Mouse (Mus musculus) T-helper 17 cell (primary cell): ENCODE measurements around the gene Rnft1.
"Not testable (repeated sequence)": the region's sequence is repeated elsewhere in the genome, so short reads cannot be mapped to it uniquely, and the experiment has no call there.

Source experiments
- in situ Hi-C, 2 experiments: fragments of 300-600 bp; cut with MboI, MseI; formaldehyde crosslinking; loops; 1 replicate in 1 of 2; 2 replicates in 1 of 2; pipeline ENCODE4 v1.15.1; 2025; ENCODE audit warnings: high pct_unique_total_duplicates in 2 of 2

Gene Rnft1

GRCm38 (mm10) chr11:86484101-86484868 lies at the start of gene Rnft1:
TSS of gene Rnft1 (plus strand) at chr11:86484657.
- in situ Hi-C loops: no loop called here

DNA sequence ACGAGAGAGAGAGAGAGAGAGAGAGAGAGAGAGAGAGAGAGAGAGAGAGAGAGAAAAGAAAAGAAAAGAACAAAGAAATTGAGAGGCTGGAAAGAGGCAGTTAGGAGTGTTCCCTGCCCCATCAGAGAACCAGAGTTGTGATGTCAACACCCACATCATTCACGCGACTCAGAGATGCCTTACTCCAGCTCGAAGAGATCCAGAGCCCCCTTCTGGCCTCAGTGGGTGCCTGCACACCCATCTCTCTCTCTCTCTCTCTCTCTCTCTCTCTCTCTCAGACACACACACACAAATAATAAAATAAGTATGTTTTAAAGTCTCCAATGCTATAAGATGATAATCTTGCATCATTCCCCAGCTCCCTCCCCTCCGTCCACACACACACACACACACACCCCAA lies 47.6 kb upstream of the Rnft1 start:
- in situ Hi-C loops: loop anchor here (5.0 to 10.0 kb wide), 2 partner anchors 55 to 132 kb away; no protein-coding TSS in a partner anchor

GRCm38 (mm10) chr11:86438261-86438660 lies 46.2 kb upstream of the Rnft1 start:
- in situ Hi-C loops: loop anchor here (5.0 to 10.0 kb wide), 2 partner anchors 56 to 133 kb away; no protein-coding TSS in a partner anchor

- in situ Hi-C loops: loop anchor here in 1 of 2 experiments (10.0 kb wide), 1 partner anchor 584 kb away; no protein-coding TSS in a partner anchor
Observed at GRCm38 (mm10) chr11:86440791-86441190, 43.7 kb upstream of the Rnft1 start.

- in situ Hi-C loops: loop anchor here in 1 of 2 experiments (5.0 kb wide), 1 partner anchor 602 kb away; the partner anchor contains the start of gene Gm11444
Observed at GRCm38 (mm10) chr11:86453991-86454390, 30.5 kb upstream of the Rnft1 start.

DNA sequence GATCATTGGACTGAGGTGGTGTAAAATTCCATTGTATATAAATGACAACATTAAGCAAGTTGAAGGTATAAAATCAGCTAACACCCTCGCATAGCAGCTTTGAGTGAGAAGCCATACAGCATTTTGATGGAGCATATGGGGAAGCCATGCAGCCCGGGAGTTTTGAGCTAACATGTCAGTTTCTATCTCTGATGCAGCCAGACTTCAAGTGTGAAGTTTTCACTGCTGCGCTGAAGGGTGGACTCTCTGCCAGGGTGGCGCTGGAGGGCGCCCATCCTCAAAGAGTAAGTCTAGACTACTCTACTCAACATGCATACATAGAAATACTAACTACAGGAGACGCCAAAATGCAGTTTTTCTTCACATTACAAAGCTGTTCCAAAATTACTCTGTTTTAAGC lies 26.9 kb upstream of the Rnft1 start:
- in situ Hi-C loops: no loop called here

- in situ Hi-C loops: no loop called here
Observed at GRCm38 (mm10) chr11:86458866-86459265, 25.6 kb upstream of the Rnft1 start.

DNA sequence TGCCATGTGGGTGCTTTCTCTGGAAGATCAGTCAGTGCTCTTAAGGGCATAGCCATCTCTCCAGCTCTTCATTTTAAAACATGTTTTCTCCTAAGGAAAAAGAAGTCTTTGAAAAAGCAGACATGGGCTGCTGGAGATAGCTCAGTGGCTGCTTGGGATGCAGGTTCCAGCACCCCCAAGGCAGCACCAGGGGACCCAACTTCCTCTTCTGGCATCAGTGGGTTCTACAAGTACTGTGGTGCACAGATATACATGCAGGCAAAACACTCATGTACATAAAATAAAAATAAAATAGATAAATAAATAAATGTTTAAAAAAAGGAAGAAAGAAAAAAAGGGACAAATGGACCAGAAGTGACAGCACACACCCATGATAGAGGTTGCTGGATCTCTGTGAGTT lies 21.9 kb upstream of the Rnft1 start:
- in situ Hi-C loops: no loop called here

DNA sequence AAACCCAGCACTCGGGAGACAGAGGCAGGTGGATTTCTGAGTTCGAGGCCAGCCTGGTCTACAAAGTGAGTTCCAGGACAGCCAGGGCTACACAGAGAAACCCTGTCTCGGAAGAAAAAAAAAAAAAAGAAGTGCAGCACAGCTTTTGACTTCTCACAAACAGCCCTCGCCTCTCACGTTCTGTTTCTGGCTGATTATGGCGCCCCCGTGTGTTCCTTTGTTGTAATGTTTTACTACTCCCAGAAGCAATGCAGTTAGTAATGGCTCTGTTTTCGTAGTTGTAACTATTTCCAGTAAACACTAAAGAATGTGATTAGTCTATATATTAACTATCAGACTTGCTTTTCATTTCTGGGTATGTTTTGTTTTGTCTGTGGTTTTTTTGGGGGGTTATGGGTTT lies 20.2 kb upstream of the Rnft1 start:
- in situ Hi-C loops: not testable (repeated sequence)

- in situ Hi-C loops: no loop called here
Observed at GRCm38 (mm10) chr11:86468345-86468744, 16.1 kb upstream of the Rnft1 start.

- in situ Hi-C loops: no loop called here
Observed at GRCm38 (mm10) chr11:86468971-86469370, 15.5 kb upstream of the Rnft1 start.

- in situ Hi-C loops: no loop called here
Observed at GRCm38 (mm10) chr11:86471785-86472184, 12.7 kb upstream of the Rnft1 start.

DNA sequence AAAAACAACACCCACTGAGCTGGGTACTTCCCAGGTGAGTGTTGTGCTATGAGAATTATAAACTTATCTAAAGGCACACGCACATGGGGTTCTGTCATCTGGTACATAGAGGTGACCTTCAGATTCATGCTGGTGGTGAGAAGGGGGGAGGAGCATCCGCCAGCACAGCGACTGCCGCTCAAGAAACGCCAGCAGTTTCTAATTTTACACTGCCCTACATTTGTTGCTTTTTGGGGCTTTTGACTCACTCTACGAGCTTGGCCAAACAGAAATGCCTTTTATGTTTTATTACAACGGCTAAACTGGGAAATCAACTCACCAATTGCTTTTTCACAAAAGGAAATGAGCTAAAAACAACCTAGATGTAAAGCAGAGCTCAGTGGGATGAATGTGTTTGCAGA lies 11.7 kb upstream of the Rnft1 start:
- in situ Hi-C loops: no loop called here

DNA sequence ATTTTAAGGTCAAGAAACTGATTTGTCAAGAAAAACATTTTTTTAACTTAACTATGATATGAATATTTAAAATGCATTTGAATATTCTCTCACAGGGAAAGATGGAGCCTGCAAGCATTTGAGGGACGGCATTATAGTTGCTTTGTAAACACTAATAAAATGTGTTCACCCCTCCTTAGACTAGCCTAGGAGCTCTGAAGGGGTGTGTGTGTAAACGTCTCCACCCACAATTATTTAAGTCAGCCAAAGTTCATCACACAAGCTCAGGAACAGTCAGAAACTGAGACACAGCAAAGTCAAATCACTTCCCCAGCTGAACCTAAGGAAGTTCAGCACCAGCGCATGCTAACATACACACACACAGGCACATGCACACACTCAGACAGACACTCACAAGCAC lies 10.9 kb upstream of the Rnft1 start:
- in situ Hi-C loops: no loop called here

DNA sequence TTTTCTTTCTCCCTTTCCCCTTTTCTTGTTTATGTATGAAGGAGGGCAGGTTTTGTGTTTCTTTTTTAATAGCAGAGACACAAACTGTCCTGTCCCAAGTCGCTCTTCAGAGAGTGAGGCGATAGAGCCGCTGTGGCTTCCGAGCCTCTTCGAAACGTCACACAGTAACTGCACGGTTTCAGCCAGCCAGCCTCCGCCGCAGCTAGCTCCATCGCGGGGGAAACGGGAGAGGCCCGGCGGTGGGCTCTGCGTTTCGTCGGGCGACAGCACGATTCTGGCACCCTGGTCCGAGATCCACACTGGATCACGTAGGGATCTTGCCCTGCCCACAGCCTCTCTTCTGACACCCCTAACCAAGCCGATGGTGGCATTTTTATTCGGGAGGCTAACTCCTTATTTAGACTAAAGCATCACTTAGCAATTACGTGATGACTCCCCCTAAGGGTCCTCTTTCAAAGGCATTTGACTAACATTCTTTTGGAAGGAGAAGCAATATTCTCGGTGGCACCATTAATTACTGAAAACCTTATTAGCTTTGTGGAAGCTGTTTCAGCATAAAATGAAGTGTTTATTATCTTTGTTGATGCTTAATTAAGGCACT lies 553 bp downstream of the Rnft1 start:
- in situ Hi-C loops: no loop called here

DNA sequence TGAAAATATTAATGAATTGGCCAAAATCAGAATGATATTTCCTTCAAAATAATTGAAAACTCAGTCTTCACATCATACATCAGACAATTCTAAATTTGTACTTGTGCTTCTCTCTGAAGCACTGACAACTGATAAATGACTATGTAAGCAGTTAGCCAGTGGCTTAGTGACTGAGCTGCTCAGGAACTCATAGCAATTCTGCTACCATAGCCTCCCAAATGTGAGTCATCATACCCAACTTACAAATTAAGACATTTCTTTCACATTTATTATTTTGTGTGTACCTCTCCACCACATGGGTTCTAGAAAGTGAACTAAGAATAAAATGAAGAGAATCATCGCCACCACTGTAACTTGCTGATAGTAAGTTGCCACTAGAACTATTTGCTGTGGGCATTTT lies 6.3 kb downstream of the Rnft1 start:
- in situ Hi-C loops: no loop called here

DNA sequence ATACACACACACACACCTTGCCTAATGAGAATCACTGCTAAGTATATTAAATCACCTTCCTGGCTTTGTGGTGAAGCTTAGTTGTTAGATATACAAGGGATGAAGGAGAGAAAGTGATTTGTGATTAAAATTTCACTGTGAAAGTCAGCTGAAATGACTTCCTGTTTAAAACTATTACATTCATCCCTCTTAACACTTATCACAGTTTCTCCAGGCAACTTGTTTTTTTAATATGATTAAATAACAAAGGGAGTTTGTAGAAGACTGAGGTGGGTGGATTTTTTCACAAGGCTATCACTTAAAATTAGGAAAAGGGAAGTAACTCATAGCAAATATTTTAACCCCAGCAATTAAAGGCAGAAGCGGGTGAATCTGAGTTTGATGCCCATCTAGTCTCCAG lies 12.9 kb downstream of the Rnft1 start:
- in situ Hi-C loops: no loop called here

- in situ Hi-C loops: no loop called here
Observed at GRCm38 (mm10) chr11:86497908-86498307, 13.5 kb downstream of the Rnft1 start.

DNA sequence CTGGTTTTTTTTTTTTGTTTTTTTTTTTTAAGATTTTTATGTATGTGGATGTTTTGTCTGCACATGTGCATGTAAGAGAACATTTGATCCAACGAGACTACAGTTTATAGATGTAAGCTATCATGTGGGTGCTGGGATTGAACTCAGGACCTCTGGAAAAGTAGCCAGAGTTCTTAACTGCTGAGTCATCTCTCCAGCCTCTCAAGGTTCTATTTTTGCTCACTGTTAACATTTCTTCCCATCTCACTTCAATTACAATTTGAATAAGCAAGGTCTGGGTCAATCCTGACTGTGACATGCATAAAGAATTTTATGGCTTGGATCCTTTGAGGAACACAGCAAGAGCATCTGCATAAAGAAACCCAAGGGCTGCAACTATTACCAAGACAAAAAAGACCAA lies 16.3 kb downstream of the Rnft1 start:
- in situ Hi-C loops: no loop called here

DNA sequence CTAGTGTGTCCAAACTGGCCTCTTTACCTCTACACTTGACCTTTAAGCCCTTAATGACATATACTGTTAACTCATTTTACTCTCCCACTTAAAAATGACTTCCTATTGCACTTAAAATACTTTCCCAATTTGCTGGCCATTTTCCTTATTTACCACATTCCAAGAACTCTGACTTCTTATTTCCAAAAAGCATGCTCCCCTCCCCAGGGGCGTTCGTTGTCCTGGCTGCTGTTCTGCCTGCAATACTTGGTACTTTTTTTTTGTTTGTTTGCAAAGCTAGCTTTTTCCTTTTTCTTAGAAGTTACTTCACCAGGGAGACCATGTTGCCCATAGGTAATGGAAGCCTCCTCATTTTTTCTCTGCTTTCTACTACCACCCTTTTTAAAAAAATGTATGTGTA lies 18.7 kb downstream of the Rnft1 start:
- in situ Hi-C loops: no loop called here

DNA sequence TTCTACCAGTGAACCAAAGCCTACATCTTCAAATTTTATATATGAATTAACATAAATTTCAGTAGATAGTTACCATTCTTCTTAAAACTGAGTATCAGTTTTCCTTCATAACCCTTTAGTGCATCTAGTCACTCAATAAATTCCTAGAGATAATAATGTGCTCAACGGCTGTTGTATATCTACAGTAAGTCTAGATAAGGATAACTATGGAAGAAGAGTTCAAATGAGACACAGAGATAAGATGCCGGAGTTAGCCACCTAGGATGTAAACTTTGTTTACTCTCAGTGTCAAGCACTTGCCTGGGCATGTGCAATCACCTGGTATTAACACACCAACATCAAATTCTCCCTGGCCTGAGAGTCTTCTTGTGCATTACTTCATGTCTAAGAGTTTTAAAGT lies 22.9 kb downstream of the Rnft1 start:
- in situ Hi-C loops: no loop called here

DNA sequence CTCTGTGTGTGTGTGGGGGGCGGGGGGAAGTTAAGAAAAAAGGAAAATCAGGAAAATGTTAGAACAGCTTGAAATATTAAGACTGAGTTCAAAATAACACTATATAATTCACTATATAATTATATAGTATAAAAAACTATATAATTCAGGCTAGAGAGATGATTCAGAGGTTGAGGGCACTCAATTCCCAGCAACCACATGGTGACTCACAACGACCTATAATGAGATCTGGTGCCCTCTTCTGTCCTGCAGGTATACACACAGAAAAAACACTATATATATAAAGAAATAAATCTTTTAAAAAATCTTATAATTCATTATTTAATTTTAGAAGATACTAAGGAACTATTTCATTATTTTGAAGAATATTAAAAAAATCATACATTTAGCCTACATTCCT lies 23.5 kb downstream of the Rnft1 start:
- in situ Hi-C loops: no loop called here

- in situ Hi-C loops: no loop called here
Observed at GRCm38 (mm10) chr11:86516620-86517019, 32.2 kb downstream of the Rnft1 start.
